ENCODE assay signal across 14 mouse cellular contexts in genomic region chr15:29266767-29267166, GRCm38 (mm10).
DNase-seq lines count a peak whose midpoint lies in the region.
"Had no signal": no experiment of that assay in that cellular context is flagged by ENCODE, and none has a peak within 500 bp of the region (broad histone marks: within the 10 kb centered on the region; RNA-seq: fewer than 3 reads in every experiment).

No protein-coding gene starts in this region.

- DNase-seq in frontal cortex, adult 2 months (ENCODE audit: extremely low spot score in 1 of 2, low spot score in 1 of 2): peak; percentile 4 to 29
- no peak for DNase-seq in frontal cortex, postnatal 25 days (ENCODE audit: low spot score in 2 of 2)
- peak; percentile 40 for DNase-seq in brain, adult 2 months (ENCODE audit: low read depth, low spot score)
- peak; percentile 40 for DNase-seq in telencephalon, adult 2 months (ENCODE audit: low read depth, low spot score)
- no peak for DNase-seq in thymus, postnatal 0 days (ENCODE audit: low spot score)
- DNase-seq: adrenal gland, adult 2 months; adrenal gland, postnatal 10 days; adrenal gland, postnatal 25 days; cerebellum, adult 11-12 months; cerebellum, adult 2 months; cerebellum, adult 9-10 months; cerebellum, postnatal 10 days; cerebellum, postnatal 25 days; forebrain, postnatal 0 days had no signal

Comparison
In these comparisons a context has a peak if more than half of its experiments do, and no peak if none do; other contexts are left out.
1. DNase-seq: peak in frontal cortex, adult 2 months (2 of 2), brain, adult 2 months (single experiment) and telencephalon, adult 2 months (single experiment); none in frontal cortex, postnatal 25 days (0 of 2) and thymus, postnatal 0 days (single experiment).